Mouse (Mus musculus) mouse embryonic stem cell (cell line): Measurements from ENCODE around the gene Fbxw17.
"Not testable (repeated sequence)": the region's sequence is repeated elsewhere in the genome, so short reads cannot be mapped to it uniquely, and the experiment has no call there.

Experiments used
- in situ Hi-C, 2 experiments: fragments of 300-500 bp; cut with MboI; formaldehyde crosslinking; loops; 1 replicate in 1 of 2; 3 replicates in 1 of 2; pipeline ENCODE4 v1.14.3; 2019 to 2020; ENCODE audit warnings: low sequenced_read_pairs in 2 of 2, low pct_unique_long_range_greater_than_20kb in 1 of 2, mixed read lengths in 1 of 2; ENCODE audit not compliant: unreplicated experiment in 1 of 2

The Fbxw17 gene

GRCm38 (mm10) chr13:50417389-50418183 is at the start of gene Fbxw17:
Gene Fbxw17 (plus strand): TSS chr13:50417864.
- in situ Hi-C loops, result no loop called here

GRCm38 (mm10) chr13:50372934-50373705 is 44.5 kb upstream of the Fbxw17 start:
- in situ Hi-C loops, result not testable (repeated sequence)

GRCm38 (mm10) chr13:50389146-50389545 is 28.5 kb upstream of the Fbxw17 start:
- in situ Hi-C loops, result not testable (repeated sequence)

- in situ Hi-C loops, result no loop called here
Observed at GRCm38 (mm10) chr13:50418421-50418820, 757 bp downstream of the Fbxw17 start.

GRCm38 (mm10) chr13:50423625-50424209 is 6.1 kb downstream of the Fbxw17 start:
- in situ Hi-C loops, result no loop called here

- in situ Hi-C loops, result no loop called here
Observed at GRCm38 (mm10) chr13:50424517-50424916, 6.9 kb downstream of the Fbxw17 start.

- in situ Hi-C loops, result no loop called here
Observed at GRCm38 (mm10) chr13:50426686-50427085, 9.0 kb downstream of the Fbxw17 start.

- in situ Hi-C loops, result no loop called here
Observed at GRCm38 (mm10) chr13:50443812-50444211, 26.1 kb downstream of the Fbxw17 start, which contains the start of gene Gm47429. Gene Gm47429 (minus strand): TSS chr13:50443912.

GRCm38 (mm10) chr13:50445261-50445660 is 27.6 kb downstream of the Fbxw17 start:
- in situ Hi-C loops, result no loop called here

DNA sequence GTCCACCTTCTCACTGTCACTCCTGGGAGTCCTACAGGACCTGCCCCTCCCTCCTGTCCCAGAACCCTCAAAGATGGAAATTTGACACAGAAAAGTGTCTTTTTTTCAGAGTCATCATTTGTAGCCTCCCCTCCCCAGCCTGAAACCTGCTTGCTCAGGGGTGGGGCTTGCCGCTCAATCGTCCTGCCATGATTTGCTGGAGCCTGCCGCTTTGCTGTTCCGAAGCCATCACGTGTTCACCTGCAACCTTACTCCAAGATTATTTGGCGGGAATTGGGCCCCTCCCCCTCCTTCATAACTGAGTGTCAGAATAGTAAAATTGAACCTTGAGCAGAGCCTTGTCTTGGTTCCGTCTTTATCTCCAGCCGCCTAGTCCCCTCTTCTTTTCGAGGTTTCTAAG is 34.6 kb downstream of the Fbxw17 start:
- in situ Hi-C loops, result not testable (repeated sequence)

DNA sequence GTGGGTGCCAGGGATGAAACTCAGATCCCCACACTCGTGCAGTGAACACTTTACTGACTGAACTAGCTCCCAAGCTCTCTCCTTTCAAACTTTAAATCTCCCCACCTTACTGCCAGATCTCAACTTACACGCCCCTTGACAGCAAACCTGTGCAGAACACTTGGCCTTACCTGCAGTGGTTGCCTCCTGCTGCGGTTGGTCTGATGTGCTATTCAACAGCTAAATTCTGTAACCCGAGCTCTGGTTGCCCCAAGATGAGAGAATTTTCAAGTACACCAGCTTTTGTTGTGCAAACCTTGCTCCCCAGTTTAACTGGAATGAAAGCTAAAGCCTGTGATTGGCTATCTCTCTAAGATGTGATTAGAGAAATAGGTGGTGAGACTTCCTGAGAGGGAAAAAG is 35.8 kb downstream of the Fbxw17 start:
- in situ Hi-C loops, result no loop called here

GRCm38 (mm10) chr13:50460433-50460832 is 42.8 kb downstream of the Fbxw17 start:
- in situ Hi-C loops, result not testable (repeated sequence)

DNA sequence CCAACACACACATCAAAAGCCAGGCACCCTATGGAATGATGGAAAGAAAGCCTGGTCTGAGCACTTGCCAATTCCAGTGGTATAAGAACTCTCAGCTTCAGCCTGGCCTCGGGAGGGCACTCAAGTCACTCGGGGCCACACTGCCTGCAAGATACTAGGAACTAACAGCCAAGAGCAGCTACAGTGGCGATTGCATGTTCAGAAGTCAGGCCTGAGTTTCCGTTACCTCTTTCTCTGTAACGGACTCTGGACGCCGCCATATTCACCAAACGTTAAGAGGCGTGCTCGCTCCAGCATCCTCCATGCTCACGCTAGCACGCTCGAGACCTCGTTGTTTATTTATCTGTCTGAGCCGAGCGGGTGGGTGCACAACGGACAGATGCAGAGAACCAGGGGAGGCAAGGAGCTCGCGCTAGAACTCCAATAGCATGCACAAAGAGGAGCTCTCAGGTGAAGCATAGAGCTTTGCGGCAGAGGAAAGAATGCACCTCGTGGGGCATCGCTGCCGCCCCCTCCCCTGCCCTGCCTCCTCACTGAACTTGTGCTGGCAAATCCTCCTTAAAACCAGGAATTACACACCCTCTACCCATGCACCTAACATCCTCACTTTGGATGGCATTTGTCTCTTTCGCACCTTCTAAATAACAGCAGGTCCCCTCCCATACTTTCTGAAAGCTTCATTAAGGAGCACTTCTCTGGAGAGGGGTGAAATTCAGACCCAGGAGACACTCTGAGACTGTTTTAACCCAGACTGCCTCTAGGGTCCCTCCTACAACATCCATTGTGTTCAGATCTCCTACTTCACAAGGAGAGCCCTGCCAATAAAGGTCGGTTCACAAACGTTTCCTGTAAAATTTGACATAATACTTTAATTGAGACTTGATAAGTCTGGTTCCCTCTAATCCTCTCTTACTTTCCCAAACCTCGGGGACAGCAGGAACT is 47.2 kb downstream of the Fbxw17 start:
- in situ Hi-C loops, result no loop called here

DNA sequence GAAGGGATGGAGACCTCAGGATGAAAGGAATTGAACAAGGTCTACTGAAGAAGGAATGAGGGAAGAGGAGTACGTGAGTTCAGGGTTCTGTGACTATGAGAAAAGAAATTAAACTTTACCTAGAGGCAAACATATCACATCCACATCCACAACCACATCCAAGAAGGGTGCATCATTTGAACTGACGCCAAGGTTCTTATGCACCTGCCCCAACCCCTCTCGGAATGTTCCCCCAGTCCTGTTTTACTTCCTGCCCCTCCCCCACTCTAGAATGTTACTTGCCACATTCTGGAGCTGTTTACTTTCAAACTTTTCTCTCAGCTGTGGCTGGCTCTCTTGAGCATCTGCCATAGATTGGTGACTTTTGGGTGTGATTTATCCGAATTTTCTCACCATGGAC is 49.3 kb downstream of the Fbxw17 start, which contains the start of gene Nutm2:
Gene Nutm2, plus strand, starts transcription at position 301 of the 400 bp plus-strand sequence.
- in situ Hi-C loops, result no loop called here
